Mouse (Mus musculus) retina, postnatal 7 days (tissue): ENCODE data around the gene Sspo.

Experiments used
- DNase-seq: peaks from one replicate; pipeline ENCODE4 v3.0.0-alpha.2; 2012; ENCODE audit warnings: low read depth, low spot score

Sspo gene

GRCm38 (mm10) chr6:48435706-48436349 is 12.2 kb upstream of the Sspo start:
- DNase-seq = no peak

GRCm38 (mm10) chr6:48437679-48438376 is 10.2 kb upstream of the Sspo start:
- no peak for DNase-seq

- no peak for DNase-seq
Measured at GRCm38 (mm10) chr6:48438475-48439125, 9.4 kb upstream of the Sspo start.

DNA sequence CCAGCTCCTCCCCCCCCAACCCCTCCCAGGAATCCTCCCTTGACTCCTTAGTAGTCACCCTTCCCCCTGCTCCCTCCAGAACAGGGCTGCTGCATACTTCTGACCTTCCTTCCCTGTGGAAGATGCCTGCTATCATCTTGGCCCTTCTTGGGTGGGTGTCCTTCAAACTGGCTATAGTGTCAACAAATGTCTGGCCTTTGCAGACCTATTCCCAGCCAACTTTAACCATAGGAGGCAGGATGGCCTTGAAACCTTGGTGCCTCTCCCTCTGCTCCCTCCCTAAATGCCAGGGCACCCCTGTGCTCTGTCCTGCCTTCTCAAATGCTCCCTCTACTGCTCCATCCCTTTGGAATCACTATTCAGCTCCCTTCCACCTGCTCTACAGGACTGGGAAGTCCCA is 8.4 kb upstream of the Sspo start:
- DNase-seq = no peak

DNA sequence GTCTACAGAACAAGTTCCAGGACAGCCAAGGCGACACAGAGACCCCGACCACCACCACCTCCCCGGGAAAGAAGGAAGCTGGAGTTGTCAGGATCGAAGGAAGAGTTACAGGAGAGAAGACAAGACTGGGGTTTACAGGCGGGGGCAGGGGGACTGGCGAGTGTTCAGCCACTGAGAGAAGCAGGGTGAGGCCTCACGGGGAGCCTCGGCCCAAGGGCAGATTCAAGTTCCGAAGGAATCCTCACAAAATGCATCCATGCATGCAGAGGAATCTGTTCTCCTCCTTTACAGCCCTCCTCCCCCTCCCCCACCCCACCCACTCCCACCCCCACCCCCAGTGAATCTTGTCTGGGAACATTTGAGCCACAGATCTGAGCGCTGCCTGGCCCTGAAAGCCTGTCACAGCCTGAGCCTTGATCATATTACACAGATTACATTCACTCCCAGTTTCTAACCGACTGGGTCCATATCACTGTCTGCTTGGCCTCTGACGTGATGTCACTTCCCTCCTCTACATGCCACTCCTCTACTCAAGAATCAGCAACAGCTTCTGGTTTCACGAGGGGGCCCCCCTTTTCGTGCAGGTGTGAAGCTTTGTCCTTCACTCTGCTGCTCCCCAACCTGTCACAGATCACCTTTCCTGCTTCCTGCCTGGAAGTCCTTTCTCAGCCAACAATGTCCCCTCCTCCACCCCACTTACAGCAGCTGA is 7.6 kb upstream of the Sspo start:
- no peak for DNase-seq

DNA sequence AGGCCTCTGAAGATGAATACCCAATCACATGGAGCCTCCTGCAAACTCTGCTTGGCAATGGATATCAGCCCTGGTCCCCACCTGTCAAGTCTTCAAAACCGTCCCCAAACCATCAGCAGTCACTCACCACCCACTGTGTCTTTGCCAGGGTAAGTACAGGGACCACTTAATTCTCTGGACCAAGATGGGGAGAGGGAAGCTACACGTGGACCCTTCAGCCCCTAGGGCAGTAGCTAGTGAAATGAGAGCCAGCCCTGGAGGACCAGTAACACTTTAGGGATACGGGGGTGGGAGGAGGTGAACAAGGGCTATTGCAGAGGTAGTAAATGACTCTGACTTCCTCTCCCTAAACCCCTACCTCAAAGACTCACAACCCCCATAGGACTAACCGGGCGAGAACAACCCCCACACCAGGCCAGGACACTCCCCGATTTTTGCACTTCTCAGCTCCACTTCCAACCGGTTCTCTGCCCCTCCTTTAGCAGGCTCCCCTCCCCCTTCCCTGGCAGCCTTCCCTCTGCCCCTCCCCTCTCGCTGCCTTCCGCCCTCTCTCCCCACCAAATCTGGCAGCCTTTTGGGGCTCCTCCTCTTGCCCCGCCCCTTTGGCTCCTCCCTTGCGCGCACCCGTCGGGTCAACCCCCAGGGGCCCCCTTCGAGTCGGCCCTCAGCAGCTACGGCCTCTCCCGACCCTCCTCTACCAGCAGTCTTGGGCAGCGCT is 4.3 kb upstream of the Sspo start:
- peak; percentile 67 for DNase-seq

GRCm38 (mm10) chr6:48444310-48445180 is 3.5 kb upstream of the Sspo start:
- peak; percentile 68 for DNase-seq

- peak; percentile 27 for DNase-seq
Measured at GRCm38 (mm10) chr6:48445181-48446101, 2.6 kb upstream of the Sspo start, which contains the start of gene Zfp467. Gene Zfp467 (minus strand): TSS chr6:48445825.

- DNase-seq = no peak
Measured at GRCm38 (mm10) chr6:48446256-48446655, 1.8 kb upstream of the Sspo start.

- DNase-seq = no peak
Measured at GRCm38 (mm10) chr6:48446896-48447295, 1.1 kb upstream of the Sspo start.

GRCm38 (mm10) chr6:48448527-48448926 is 498 bp downstream of the Sspo start:
- DNase-seq = no peak

DNA sequence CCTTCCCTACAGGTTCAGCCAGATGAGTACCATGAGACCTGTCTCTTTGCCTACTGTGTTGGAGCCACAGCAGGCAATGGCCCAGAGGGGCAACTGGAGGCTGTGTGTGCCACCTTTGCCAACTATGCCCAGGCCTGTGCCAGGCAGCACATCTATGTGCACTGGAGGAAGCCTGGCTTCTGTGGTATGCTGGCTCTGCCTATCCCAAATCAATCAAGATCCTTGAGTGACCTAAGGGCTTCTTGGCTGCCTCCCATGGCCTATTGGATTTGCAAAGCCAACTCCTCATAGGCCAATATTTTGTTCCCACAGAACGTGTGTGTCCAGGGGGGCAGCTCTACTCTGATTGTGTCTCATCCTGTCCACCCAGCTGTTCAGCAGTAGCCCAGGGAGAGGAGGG is 4.1 kb downstream of the Sspo start:
- no peak for DNase-seq

DNA sequence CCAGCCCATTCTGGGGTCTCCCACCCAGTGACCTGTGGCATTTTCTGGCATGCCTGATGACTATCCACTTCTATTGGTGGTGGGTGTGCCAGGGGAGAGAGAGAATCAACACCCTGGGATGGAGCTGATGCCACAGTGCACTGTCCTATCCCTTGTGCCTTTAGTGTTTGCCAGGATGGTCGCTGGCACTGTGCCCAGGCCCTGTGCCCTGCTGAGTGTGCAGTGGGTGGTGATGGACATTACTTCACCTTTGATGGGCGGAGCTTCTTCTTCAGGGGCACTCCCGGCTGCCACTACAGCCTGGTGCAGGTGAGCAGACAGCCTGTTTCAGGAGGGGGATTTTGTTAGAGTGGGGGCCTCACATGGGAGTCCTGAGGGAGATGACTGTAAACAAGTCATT is 4.7 kb downstream of the Sspo start:
- no peak for DNase-seq

GRCm38 (mm10) chr6:48464966-48465679 is 17.1 kb downstream of the Sspo start:
- no peak for DNase-seq

DNA sequence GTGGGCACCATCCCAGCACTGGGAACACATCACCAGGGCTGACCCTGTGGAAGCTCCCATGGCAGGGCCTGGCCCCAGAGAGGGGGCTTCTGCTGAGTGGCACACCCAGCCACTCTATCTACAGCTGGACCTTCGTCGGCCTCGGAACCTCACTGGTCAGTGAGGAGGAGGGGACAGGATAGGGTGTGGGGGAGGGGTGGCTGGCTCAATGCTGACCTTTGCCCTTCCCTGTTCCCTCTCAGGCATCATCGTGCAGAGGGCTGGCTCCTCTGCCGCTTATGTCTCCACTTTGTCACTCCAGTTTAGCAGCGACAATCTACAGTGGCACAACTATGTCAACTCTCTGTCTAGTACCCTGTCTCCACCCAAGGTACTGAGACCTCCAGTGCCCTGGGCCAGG is 18.7 kb downstream of the Sspo start:
- no peak for DNase-seq

DNA sequence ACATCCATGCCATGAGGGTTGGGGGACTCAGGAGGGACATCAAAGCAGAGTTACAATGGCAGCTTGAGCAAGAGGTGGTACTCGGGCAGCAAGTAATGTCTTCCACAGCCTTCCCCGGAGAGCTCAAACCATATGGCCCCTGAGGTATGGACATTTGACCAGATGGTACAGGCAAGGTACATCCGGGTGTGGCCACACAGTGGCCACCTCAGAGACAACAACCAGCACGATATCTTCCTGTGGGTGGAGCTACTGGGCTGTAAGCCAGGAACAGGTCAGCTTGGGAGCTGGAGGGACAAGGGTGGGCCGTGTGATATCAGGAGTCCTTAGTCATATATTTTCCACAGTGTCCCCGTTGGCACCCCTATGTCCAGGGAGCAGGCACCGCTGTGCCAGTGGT is 19.5 kb downstream of the Sspo start:
- no peak for DNase-seq

- no peak for DNase-seq
Measured at GRCm38 (mm10) chr6:48470739-48471138, 22.7 kb downstream of the Sspo start.

- DNase-seq = no peak
Measured at GRCm38 (mm10) chr6:48478446-48478845, 30.4 kb downstream of the Sspo start.

- no peak for DNase-seq
Measured at GRCm38 (mm10) chr6:48482501-48482900, 34.5 kb downstream of the Sspo start.
